Mouse (Mus musculus): Measurements from ENCODE around the gene Sspo.

DNA sequence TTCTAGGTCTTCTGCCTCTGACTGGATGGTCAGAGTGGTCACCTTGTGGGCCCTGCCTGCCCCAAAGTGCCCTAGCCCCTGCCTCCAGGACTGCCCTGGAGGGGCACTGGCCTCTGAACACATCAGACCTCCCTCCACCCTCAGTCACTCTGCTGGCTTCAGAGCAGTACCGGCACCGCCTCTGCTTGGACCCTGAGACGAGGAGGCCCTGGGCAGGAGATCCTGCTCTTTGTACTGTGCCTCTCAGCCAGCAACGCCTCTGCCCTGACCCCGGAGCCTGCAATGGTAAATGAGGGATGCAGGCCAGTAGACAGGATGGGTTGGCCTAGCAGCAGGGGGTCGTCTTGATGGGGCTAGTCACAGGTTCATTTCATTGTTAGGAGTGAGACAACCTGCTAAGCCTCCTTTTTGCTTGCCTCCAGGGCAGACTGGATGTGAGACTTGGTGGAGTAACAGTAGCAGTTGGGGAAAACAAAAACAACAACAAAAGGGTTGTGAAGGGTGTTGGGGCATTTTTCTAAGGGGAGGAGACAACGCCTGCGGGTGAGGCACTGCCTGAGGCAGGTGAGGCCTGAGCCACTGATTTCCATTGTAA is 45.2 kb downstream of the Sspo start:
- TF ChIP-seq CTCF (IDR thresholded peaks at IDR 0.05; ENCODE audit: low read depth, low read length) (no peak), GATA1 (IDR thresholded peaks at IDR 0.05; ENCODE audit: borderline replicate concordance, low read length) (no peak)

Data from G1E (cell line).